Mouse (Mus musculus) kidney, adult 2 months (tissue): ENCODE measurements around the gene Nr5a1. TPM values are rescaled to one million over a fixed set of nuclear protein-coding genes. Genes with fewer than 3 reads are reported as not detected.

Experiments used
- DNase-seq: peaks from one replicate; pipeline ENCODE4 v3.0.0; 2021
- H3K27ac ChIP-seq: fragments of 200-500 bp; 2 replicates; pipeline ENCODE4 v1.5.1; 2012; ENCODE audit warnings: low read depth, low read length, control low read depth, inconsistent platforms; ENCODE audit not compliant: insufficient read depth
- H3K27me3 ChIP-seq: fragments of 200-500 bp; replicated peaks from 2 replicates; pipeline ENCODE4 v1.6.1; 2012; ENCODE audit warnings: mild to moderate bottlenecking, moderate library complexity, low read length, inconsistent platforms; ENCODE audit not compliant: control insufficient read depth, insufficient read depth
- H3K36me3 ChIP-seq: fragments of 200-500 bp; 2 replicates; pipeline ENCODE4 v1.6.1; 2012; ENCODE audit warnings: mild to moderate bottlenecking, moderate library complexity, low read length, inconsistent platforms; ENCODE audit not compliant: control insufficient read depth, insufficient read depth
- H3K4me1 ChIP-seq: fragments of 200-500 bp; 2 replicates; pipeline ENCODE4 v1.6.1; 2011; ENCODE audit warnings: low read length; ENCODE audit not compliant: control insufficient read depth, insufficient read depth
- H3K4me3 ChIP-seq: fragments of 200-500 bp; 2 replicates; pipeline ENCODE4 v1.5.1; 2011; ENCODE audit warnings: mild to moderate bottlenecking, low read depth, low read length, control low read depth; ENCODE audit not compliant: insufficient read depth
- CTCF ChIP-seq: fragments of 200-500 bp; conservative IDR thresholded peaks from 2 replicates; pipeline ENCODE4 v1.5.1; 2011; ENCODE audit warnings: low read depth, mild to moderate bottlenecking, control low read depth, low read length, moderate library complexity, mixed read lengths; ENCODE audit not compliant: insufficient read depth, insufficient read length
- POLR2A ChIP-seq: fragments of 200-500 bp; IDR thresholded peaks from one replicate; pipeline ENCODE4 v1.6.1; 2011; ENCODE audit warnings: low read depth, low read length, control low read depth
- WGBS: fragments of 180-500 bp; shearing (Covaris S2); methylation state at CpG from one replicate; pipeline ENCODE4 v1.1.7; 2018; 5-methylcytosine and 5-hydroxymethylcytosine counted together
- polyA plus RNA-seq: library from polyadenylated mRNA; depleted of rRNA; stranded (reverse); fragments of >200 nt; gene quantifications from 2 replicates; pipeline ENCODE4 v1.2.3, GENCODE M21; 2012

Nr5a1 gene
- polyA plus RNA-seq, 1 experiment: 0.03 TPM

DNA sequence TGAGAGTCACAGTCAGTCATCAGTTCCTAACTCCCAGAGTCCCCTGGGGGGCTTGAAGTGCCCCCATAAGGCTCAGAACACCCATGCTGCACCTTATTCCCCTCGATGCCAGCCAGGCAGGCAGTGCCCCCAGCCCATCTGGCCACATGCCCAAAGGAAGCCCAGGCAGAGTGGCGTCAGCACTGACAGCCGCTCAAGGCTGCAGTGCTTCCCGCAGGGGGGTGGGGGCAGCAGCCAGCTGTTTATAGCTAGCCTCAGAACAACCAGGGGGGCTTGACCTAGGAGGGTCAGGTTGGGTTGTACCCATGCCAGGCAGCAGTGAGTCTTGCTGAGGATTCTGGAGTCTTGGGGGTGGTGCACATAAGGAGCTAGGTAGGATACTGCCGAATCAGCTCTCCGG lies 7.7 kb downstream of the Nr5a1 start:
- TF ChIP-seq CTCF: no peak
- no peak for TF ChIP-seq POLR2A
- H3K36me3 ChIP-seq: no peaks in the 10 kb centered on the region
- no peak overlapping the region for H3K27ac ChIP-seq
- 37% methylated on average over 6 of the region's 6 CpGs for WGBS
- no peak overlapping the region for H3K4me3 ChIP-seq
- H3K27me3 ChIP-seq: peaks cover 5% of the 10 kb centered on the region
- no peak for DNase-seq
- 0 out of 2 replicates have a peak, but pooled peaks cover 3% of the 10 kb centered on the region for H3K4me1 ChIP-seq

DNA sequence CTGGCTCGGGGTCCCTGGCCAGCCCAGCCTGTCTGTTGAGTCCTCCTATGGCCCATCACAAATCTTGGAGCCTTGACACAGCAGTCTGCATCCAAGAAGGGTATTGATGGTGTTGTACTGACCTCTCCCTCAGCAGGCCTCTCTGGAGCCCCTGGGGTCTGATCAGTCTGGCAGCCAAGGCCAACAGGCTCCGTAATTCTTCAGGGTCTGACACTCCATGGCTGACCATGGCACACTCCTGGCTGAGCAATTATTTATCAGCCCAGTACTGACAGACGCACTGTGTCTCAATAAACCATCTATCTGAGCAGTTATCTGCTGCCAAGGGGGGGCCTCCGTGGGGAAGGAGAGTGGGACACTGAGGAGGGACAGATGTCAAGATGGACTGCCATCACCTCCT lies 9.3 kb downstream of the Nr5a1 start:
- WGBS: 50% methylated on average over 4 of the region's 4 CpGs
- Histone ChIP-seq H3K36me3 (no peaks in the 10 kb centered on the region), H3K27ac (no peak overlapping the region), H3K4me1 (no peaks in the 10 kb centered on the region), H3K4me3 (no peak overlapping the region), H3K27me3 (0 out of 2 replicates have a peak, but pooled peaks cover under 1% of the 10 kb centered on the region)
- no peak for TF ChIP-seq CTCF
- TF ChIP-seq POLR2A: no peak
- DNase-seq: no peak

DNA sequence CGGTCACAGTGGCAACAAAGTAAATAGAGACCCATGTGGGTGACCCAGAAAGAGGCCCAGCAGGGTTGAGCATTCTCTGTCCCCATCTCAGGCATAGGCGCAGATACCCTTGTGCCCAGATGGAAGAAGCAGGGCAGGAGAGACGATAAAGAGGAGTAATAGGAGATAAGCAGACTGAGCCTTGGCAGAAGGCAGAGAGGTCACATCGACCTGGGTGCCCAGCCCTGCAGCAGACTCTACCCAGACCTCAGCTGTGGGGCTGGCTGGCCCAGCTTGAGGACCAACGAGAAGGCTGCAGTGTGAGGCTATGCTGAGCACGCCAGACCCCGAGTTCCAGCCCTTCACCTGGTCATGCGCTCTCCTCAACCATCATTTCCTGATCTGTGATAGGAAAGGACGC lies 10.0 kb downstream of the Nr5a1 start:
- H3K36me3 ChIP-seq: no peaks in the 10 kb centered on the region
- H3K4me3 ChIP-seq: no peak overlapping the region
- no peak overlapping the region for H3K27ac ChIP-seq
- TF ChIP-seq POLR2A (no peak), CTCF (no peak)
- no peak for DNase-seq
- H3K4me1 ChIP-seq: no peaks in the 10 kb centered on the region
- H3K27me3 ChIP-seq: no peaks in the 10 kb centered on the region
- WGBS: 81% methylated on average over 9 of the region's 9 CpGs

DNA sequence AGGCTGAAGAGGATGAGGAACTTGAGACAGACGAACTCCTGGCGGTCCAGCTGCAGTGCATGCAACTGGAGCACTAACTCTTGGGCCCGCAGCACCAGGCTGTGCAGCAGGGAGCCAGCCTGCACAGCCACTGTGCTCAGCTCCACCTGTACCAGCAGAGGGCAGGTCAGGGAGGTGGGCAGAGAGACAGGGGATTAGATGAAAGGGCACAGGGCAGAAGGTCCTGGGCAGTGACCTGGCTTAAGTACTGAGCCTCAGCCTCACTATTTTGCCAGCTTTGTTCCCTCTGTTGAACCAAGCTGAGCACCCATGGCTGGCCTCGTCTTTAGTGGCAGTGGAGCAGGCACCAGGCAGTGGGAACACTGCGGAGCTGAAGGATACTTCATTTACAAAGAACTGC lies 14.2 kb downstream of the Nr5a1 start:
- DNase-seq: no peak
- Histone ChIP-seq H3K4me3 (no peak overlapping the region), H3K36me3 (no peaks in the 10 kb centered on the region), H3K27ac (no peak overlapping the region), H3K27me3 (no peaks in the 10 kb centered on the region), H3K4me1 (no peaks in the 10 kb centered on the region)
- TF ChIP-seq CTCF (0 out of 2 replicates have a peak, but pooled peaks have one; percentile 25), POLR2A (no peak)
- 66% methylated on average over 5 of the region's 5 CpGs for WGBS

DNA sequence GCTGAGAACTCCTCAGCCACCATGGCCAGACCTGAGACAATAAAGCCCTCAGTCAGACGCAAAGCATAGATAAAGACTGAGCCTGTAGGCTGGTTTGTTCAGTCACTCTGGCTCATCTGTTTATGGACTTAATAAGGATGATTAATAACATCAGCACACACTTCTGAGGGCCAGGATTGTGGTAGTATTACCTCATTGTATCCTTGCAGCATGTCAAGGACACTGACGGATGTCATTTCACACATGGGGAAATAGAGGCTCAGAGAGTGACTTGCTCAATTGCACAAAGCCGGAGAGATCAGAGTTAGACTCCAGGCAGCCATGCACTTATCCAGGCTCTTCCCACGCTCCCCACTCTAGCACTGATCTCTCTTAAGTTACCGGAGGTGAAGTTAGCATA lies 15.7 kb downstream of the Nr5a1 start:
- WGBS: 86% methylated on average over 5 of the region's 5 CpGs
- Histone ChIP-seq H3K27ac (no peak overlapping the region), H3K36me3 (no peaks in the 10 kb centered on the region), H3K4me3 (no peak overlapping the region), H3K27me3 (no peaks in the 10 kb centered on the region), H3K4me1 (no peaks in the 10 kb centered on the region)
- TF ChIP-seq CTCF (no peak), POLR2A (no peak)
- DNase-seq: no peak

DNA sequence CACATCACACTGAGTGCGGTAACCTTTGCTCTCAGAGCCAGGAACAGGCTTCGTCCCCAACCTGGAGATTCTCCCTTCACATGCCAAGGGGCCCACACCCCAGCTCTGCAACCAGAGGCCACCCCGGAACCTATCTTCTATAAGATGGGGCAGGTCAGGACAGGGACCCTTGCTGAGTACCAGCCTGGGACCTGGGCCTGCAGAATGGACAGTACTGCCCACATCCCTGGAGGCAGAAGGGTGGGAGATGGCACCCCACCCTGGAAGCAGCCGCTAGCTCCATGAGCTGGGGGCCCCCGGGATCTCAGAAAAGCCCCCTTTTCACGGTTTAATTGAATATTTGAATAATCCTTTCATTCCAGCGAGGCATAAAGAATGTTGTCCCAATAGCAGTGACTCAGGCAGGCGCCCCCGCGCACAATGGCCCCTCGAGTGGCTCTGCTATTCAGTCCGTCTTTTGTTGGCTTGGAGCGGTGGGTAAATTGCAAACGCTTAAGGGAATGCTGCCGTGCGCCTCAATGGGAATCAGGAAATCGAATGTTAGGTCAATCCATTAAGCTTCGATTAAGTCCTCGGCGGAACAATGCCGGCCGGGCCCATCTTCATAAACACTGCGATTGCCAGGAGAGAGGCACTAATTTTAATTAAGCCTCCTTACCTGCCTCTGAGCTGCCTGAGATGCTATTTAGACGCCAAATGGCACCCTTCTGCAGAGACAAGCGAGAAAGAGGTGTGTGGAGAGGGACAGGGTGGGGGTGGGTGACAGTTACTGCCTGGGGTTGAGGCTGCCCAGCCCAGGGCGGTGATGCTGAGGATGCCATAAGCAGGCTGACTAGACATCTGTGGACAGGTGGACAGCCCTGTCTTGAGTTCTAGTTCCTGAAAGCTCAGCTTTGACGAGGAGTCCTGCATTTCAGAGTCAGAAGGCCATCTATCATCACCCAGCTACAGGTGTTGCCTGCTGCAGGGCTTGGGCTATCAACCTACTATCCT lies 16.9 kb downstream of the Nr5a1 start:
- no peak for TF ChIP-seq CTCF
- no peak for TF ChIP-seq POLR2A
- WGBS: 70% methylated on average over 27 of the region's 27 CpGs

DNA sequence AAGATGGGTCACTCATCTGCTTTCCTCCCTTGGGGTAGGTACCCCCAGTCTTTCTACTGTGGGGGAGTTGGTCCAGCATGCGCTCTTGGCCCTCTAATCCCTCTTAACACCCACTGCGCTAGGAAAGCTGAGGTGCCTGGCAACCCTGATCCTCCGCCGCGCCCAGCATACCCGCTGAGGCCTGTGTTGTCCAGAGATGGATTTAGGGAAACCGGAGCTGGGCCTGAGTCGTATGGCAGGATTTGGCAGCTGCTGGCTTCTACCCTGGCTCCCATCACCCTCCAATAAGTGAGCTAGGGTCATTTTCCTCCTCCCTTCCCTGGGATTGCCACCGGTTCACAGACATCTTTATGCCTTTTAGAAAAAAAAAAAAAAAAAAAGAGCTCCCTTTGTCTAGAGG lies 18.6 kb downstream of the Nr5a1 start:
- no peaks in the 10 kb centered on the region for H3K27me3 ChIP-seq
- H3K27ac ChIP-seq: no peak overlapping the region
- no peak for DNase-seq
- H3K36me3 ChIP-seq: no peaks in the 10 kb centered on the region
- no peak overlapping the region for H3K4me3 ChIP-seq
- TF ChIP-seq CTCF (no peak), POLR2A (no peak)
- no peaks in the 10 kb centered on the region for H3K4me1 ChIP-seq
- 74% methylated on average over 9 of the region's 9 CpGs for WGBS

More for the DNA sequence above, 16.9 kb downstream of the Nr5a1 start:
- no peak overlapping the region for H3K27ac ChIP-seq
- no peak for DNase-seq
- no peaks in the 10 kb centered on the region for H3K27me3 ChIP-seq
- H3K4me1 ChIP-seq: no peaks in the 10 kb centered on the region
- H3K4me3 ChIP-seq: no peak overlapping the region
- no peaks in the 10 kb centered on the region for H3K36me3 ChIP-seq
